Mouse (Mus musculus) cerebellum, postnatal 25 days (tissue): ENCODE measurements around the gene Sptlc2.
A peak's percentile ranks its signal among the peaks of the same experiment; 100 is the strongest.

ENCODE experiments used
- DNase-seq, 2 experiments: peaks; one replicate each; pipeline ENCODE4 v3.0.0; 2021; ENCODE audit warnings: mixed read lengths in 2 of 2

Gene Sptlc2

DNA sequence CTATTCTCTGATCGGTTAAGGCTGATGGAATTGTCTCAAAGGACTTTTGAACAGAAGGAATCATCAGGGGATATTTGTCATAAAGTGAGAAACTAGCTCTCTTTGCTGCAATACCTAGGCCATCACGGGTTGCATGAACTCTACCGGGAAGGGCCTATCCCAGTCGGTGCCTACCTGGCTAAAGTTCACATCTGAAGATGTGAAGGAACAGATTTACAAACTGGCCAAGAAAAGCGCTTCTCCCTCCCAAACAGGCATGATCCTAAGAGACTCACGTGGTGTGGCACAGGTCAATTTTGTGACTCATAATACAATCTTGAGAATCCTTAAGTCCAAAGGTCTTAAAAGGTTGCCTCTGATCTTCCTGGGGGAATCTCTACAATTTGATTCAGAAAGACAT lies 6.2 kb upstream of the Sptlc2 start:
- DNase-seq = no peak

DNA sequence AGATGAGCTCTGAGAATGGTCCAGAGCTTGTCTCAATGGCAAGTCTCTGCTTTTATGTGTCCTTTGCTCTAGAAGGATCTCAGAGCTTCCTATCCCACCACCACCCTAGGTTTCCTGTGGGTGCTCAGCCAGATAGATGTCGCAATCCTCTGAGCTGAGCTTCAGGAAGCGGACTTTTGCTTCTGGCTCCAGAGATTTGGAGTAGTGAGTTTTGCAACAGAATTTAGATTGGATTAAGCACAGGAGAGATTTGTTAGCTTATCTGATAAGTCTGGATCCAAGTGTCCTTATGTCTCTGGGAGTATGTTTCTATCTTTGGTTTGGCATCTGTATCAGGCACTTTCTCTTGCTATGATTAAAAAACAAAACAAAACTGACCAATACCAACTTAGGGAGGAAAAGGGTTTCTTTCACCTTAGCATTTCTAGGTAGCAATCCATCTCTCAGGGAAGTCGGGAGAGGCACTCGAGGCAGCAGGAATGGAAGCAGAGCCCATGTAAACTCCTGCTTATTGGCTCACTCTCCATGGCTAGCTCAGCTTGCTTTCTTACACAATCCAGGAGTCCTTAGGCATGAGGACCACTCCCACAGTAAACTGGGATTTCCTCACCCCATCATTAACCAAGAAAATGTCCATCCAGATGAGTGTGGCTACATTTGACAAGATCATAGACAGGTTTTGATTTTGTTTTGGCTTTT lies 5.4 kb upstream of the Sptlc2 start:
- no peak for DNase-seq

GRCm38 (mm10) chr12:87391355-87391754 lies 3.2 kb upstream of the Sptlc2 start:
- no peak for DNase-seq

- DNase-seq = no peak
Measured at GRCm38 (mm10) chr12:87389231-87389630, 1.1 kb upstream of the Sptlc2 start.

DNA sequence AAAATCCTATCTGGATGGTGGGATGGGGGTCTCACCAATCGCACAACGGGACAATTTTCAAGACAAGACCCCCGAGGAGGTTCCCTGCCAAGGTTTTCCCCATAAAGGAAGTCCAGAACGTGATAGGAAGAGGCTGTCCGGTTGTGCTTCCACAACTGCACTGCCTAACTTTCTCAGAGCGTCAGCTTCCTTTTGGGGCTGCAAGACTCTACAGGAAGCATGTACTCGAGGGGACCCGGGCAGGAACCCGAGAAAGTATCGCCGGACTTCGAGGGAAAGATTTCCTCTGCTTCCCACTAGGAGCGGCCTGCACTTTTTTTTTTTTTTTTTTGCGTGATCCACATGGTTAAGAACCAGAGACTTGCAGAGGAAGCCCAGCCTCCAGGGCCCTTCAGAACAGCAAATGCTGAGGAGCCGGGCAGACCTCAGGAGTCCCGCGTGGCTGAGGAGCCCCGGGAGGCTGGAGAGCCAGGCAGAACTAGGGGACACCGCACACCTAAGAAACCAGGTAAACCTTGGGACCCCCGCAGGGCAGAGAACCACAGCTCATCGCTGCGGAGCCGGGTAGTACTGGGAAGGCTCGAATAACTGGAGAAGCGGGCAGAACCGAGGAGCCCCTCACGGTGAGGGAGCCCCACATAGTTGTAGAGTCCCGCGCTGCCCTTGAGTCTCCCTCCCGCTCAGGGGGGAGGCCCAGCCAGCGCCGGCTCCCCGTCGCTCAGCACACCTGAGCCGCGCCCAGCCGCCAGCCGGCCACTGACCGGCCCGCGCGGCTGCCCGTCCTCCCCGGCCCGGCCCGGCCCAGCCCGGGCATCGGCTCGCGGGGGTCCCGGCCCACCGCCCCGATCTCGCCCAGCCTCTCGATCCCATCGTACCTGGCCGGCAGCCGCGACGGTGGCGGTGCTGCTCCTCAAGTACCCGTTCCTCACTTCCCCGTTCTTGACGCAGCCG lies 709 bp downstream of the Sptlc2 start:
- peak; percentile 54 to 61 for DNase-seq

- DNase-seq = no peak
Measured at GRCm38 (mm10) chr12:87385051-87385450, 3.1 kb downstream of the Sptlc2 start.

- no peak for DNase-seq
Measured at GRCm38 (mm10) chr12:87381380-87381682, 6.8 kb downstream of the Sptlc2 start.

- no peak for DNase-seq
Measured at GRCm38 (mm10) chr12:87380586-87381379, 7.4 kb downstream of the Sptlc2 start.

- DNase-seq = no peak
Measured at GRCm38 (mm10) chr12:87379496-87379895, 8.7 kb downstream of the Sptlc2 start.

DNA sequence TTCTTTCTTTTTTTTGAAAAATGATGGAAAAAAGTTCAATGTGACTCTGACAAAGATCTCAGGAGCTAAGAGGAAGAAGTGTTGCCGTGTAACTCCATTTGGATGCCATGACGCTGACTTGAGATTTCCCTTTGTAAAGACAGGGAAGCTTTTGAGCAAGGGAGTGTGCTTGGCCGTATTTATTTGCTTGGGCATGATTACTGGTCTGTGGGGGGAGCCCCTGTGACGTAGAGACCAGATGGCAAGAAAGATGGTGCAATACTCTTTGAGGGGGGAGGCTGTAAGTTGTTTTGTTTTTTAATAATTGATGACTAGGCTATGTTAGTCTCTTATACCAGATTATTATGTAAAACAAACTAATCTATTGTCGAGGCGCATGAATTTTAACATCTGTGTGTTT lies 14.0 kb downstream of the Sptlc2 start:
- DNase-seq = no peak

DNA sequence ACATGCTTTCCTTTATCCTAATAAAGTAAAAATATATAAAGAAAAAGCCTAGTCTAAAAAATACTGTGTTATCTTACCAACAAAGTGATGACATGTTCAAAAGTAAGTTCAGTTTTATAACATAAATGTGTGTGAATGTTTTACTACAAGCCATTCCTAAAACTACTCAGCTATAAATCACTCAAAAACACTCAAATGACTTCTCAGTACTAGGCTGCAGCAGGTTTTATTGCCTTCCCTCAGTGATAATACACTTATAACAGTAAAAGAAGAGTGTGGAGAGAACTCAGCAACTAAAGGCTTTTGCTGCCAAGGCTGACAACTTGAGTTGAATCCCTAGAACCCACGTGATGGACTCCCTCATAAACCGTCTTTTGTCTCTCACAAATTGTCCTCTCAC lies 18.8 kb downstream of the Sptlc2 start:
- no peak for DNase-seq

GRCm38 (mm10) chr12:87368092-87368491 lies 20.1 kb downstream of the Sptlc2 start:
- DNase-seq = no peak

DNA sequence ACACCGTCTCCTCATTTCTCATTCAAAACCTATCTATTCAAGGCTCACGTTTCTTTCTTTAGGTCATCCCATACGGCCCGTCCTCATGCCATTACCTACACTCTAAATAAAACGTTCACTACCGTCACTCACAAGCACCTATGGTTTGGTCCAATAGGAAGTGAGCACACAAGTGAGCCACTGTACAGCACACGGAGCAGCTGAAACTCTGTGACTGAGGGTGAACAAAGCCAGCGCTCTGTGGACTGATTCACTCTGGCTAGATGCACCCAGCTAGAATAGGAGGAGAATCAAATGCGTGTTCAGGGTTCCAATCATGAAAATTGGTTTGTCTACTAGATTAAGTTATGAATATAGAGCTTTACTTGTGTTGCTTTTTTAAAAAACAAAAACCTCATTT lies 22.5 kb downstream of the Sptlc2 start:
- DNase-seq = no peak

DNA sequence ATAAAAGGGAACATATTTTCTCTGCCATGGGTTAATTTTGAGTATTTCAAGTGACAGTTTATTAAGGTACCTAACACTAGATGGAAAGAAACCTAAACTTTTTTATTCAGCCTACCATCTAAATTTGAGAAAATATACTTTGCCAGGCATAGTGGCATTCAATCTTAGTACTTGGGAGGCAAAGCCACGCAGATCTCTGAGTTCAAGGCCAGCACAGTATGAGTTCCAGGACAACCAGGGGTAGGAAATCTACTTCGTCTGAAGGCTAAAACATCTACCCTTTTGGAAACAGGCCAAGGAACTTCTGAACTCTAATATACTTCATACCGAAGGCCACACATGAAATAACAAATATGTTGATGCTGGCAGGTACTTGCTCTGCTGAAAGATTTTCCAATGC lies 26.0 kb downstream of the Sptlc2 start:
- no peak for DNase-seq

GRCm38 (mm10) chr12:87348029-87348428 lies 40.1 kb downstream of the Sptlc2 start:
- DNase-seq = no peak

DNA sequence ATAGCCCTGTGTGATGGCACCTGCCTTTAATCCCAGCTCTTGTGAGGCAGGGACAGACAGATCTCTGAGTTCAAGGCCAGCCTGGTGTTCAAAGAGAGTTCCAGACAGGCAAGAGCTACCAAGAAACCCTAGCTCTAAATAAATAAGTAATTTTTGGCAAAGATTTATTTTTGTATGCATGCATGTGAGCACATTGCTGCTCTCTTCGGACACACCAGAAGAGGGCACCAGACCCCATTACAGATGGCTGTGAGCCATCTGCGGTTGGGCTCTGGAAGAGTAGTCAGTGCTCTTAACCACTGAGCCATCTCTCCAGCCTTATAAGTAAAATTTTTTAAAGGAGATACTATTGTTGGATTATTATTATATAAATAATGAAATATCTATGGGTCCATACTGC lies 40.6 kb downstream of the Sptlc2 start:
- DNase-seq = peak in 1 of 2 experiments; percentile 14

- no peak for DNase-seq
Measured at GRCm38 (mm10) chr12:87343084-87343605, 45.0 kb downstream of the Sptlc2 start.

DNA sequence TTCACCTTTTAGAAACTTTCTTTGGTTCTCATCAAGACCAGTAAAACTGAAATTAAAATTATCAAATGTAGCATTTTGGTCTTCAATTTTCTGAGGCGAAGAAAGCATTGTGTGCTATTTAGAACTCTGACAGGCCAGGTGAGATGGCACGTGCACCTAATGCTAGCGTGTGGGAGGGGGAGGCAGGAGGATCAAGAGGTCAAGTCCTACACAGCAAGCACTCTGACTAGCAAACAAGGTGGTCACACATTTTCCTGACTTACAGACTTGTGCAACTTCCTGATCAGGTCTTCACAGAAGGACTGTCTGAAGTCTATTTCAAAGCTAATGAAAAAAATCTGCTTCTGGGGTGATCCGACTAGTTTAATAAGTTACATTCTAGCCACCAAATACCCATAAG lies 50.1 kb downstream of the Sptlc2 start:
- DNase-seq = no peak

- no peak for DNase-seq
Measured at GRCm38 (mm10) chr12:87334886-87335285, 53.3 kb downstream of the Sptlc2 start.

DNA sequence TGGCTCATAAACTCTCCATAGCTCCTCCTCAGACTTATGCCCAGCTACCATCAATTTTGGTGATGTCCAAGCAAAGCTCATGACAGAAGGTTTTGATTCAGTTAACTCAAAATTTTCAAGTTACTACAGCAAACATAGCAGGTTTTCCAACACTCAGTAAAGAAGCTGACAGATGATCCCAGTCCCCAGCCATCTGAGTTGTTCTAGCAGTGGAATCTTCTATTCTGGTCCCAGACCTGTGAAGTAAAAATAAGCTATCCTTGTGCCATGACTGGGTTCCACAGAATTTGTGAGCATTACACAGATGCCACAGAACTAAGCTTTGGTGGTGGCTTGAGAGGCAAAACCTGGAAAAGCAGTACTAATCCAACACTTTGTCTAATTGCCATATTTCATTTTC lies 54.4 kb downstream of the Sptlc2 start:
- DNase-seq = no peak

- DNase-seq = peak; percentile 39 to 55
Measured at GRCm38 (mm10) chr12:87332511-87332910, 55.6 kb downstream of the Sptlc2 start.

DNA sequence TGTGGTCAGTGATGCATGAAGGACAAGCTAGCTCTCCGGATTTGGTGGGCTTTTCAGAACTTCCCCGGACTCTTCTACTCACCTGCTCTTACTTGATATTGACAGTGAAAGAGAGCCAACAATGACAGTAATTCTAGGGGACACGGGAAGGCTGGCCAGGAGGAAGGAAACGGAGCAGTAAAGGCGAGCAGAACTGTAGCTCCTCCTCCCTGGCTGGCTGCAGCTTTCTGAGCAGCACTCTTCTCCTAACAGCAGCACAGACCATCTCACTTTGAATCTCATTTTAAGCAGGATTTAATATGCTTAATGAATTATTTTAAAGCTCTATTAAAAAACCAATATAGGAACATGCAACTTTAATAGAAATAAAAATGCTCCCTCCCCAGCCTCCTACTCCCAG lies 56.2 kb downstream of the Sptlc2 start:
- DNase-seq = no peak

GRCm38 (mm10) chr12:87331053-87331456 lies 57.1 kb downstream of the Sptlc2 start:
- DNase-seq = peak; percentile 17 to 28
